Mouse (Mus musculus) heart, embryonic 13.5 days (tissue): ENCODE measurements around the gene Atg13. TPM values are rescaled to one million over a fixed set of nuclear protein-coding genes. Genes with fewer than 3 reads are reported as not detected.

Experiments used
- ATAC-seq: fragments of 200-750 bp; cut with Nextera tagmentation; 2 replicates; pipeline ENCODE4 v1.8.0; 2017; ENCODE audit warnings: moderate TSS enrichment; ENCODE audit not compliant: insufficient number of reproducible peaks, low FRiP score, low TSS enrichment; ENCODE audit errors: extremely low read depth
- H3K27ac ChIP-seq: fragments of 300-500 bp; sonication (generic); replicated peaks from 2 replicates; pipeline ENCODE4 v1.5.1; 2015; ENCODE audit warnings: moderate library complexity, mild to moderate bottlenecking, inconsistent platforms
- H3K27me3 ChIP-seq: fragments of 300-500 bp; sonication (generic); replicated peaks from 2 replicates; pipeline ENCODE4 v1.6.1; 2015; ENCODE audit warnings: mild to moderate bottlenecking, inconsistent platforms
- H3K36me3 ChIP-seq: fragments of 300-500 bp; sonication (generic); 2 replicates; pipeline ENCODE4 v1.6.1; 2015; ENCODE audit warnings: mild to moderate bottlenecking, inconsistent platforms
- H3K4me1 ChIP-seq: fragments of 300-500 bp; sonication (generic); 2 replicates; pipeline ENCODE4 v1.6.1; 2015; ENCODE audit warnings: inconsistent platforms
- H3K4me2 ChIP-seq: fragments of 300-500 bp; sonication (generic); 2 replicates; pipeline ENCODE4 v1.6.1; 2015; ENCODE audit warnings: inconsistent platforms, mild to moderate bottlenecking, moderate library complexity
- H3K4me3 ChIP-seq: fragments of 300-500 bp; sonication (generic); 2 replicates; pipeline ENCODE4 v1.5.1; 2015; ENCODE audit warnings: moderate library complexity, mild to moderate bottlenecking, inconsistent platforms
- H3K9ac ChIP-seq: fragments of 300-500 bp; sonication (generic); 2 replicates; pipeline ENCODE4 v1.6.1; 2015; ENCODE audit warnings: inconsistent platforms, mild to moderate bottlenecking, moderate library complexity
- H3K9me3 ChIP-seq: fragments of 300-500 bp; sonication (generic); 2 replicates; pipeline ENCODE4 v1.6.1; 2016; ENCODE audit warnings: inconsistent platforms
- WGBS: fragments of 180-500 bp; shearing (Covaris S2); methylation state at CpG from one replicate; pipeline ENCODE4 v1.1.7; 2015; ENCODE audit warnings: mixed read lengths; 5-methylcytosine and 5-hydroxymethylcytosine counted together
- polyA plus RNA-seq: library from polyadenylated mRNA; unstranded; fragments of >200 nt; fragmentation: Nextera tagmentation; extraction: Ambion mirVana; gene quantifications from 2 replicates; pipeline ENCODE4 v1.2.1, GENCODE M21; 2015

The Atg13 gene
- polyA plus RNA-seq, 1 experiment from 2014 or later = 20.6 TPM

GRCm38 (mm10) chr2:91645354-91645753 is 65.0 kb downstream of the Atg13 start:
- H3K9ac ChIP-seq = no peak overlapping the region
- H3K4me1 ChIP-seq = peaks cover 9% of the 10 kb centered on the region
- H3K36me3 ChIP-seq = peaks cover 61% of the 10 kb centered on the region
- H3K27me3 ChIP-seq = no peaks in the 10 kb centered on the region
- H3K4me2 ChIP-seq = no peak overlapping the region
- WGBS = 94% methylated on average over 15 of the region's 15 CpGs
- no peaks in the 10 kb centered on the region for H3K9me3 ChIP-seq
- H3K27ac ChIP-seq = no peak overlapping the region
- ATAC-seq = no peak
- H3K4me3 ChIP-seq = no peak overlapping the region

- Histone ChIP-seq H3K27ac (no peak overlapping the region), H3K9me3 (no peaks in the 10 kb centered on the region), H3K4me1 (peaks cover 7% of the 10 kb centered on the region), H3K36me3 (peaks cover 61% of the 10 kb centered on the region), H3K27me3 (no peaks in the 10 kb centered on the region), H3K9ac (no peak overlapping the region), H3K4me3 (no peak overlapping the region), H3K4me2 (no peak overlapping the region)
- no peak for ATAC-seq
- WGBS = 92% methylated on average over 11 of the region's 11 CpGs
Observed at GRCm38 (mm10) chr2:91644021-91644420, 66.4 kb downstream of the Atg13 start.

DNA sequence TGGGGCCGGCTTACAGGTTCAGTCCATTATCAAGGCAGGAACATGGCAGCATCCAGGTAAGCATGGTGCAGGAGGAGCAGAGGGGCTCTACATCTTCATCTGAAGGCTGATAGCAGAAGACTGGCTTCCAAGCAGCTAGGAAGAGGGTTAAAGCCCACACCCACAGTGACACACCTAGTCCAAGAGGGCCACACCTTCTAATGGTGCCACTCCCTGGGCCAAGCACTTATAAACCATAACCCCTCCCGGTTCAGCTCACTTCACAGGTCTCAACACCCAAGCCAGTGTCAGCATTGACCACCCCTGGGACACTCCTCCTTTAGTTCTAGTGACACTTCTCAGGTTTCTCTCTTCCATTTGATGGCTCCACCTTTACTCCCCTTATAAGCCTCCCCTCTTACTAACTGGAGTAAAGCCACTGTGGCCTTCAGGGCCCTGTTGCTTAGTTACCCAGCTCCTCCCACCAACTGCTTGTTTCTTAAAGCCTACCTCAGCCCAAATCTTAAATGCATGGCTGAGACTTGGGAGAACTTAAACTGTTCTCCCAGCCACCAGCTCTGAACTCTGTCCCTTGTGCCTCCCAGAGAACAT is 67.5 kb downstream of the Atg13 start:
- Histone ChIP-seq H3K9ac (no peak overlapping the region), H3K27ac (no peak overlapping the region), H3K4me2 (no peak overlapping the region), H3K36me3 (peaks cover 59% of the 10 kb centered on the region), H3K4me1 (no peaks in the 10 kb centered on the region), H3K9me3 (no peaks in the 10 kb centered on the region), H3K27me3 (no peaks in the 10 kb centered on the region), H3K4me3 (no peak overlapping the region)
- WGBS = 64% methylated on average over 2 of the region's 2 CpGs
- no peak for ATAC-seq

GRCm38 (mm10) chr2:91638931-91639330 is 71.4 kb downstream of the Atg13 start:
- Histone ChIP-seq H3K36me3 (peaks cover 19% of the 10 kb centered on the region), H3K4me2 (no peak overlapping the region), H3K9me3 (no peaks in the 10 kb centered on the region), H3K4me3 (no peak overlapping the region), H3K27ac (no peak overlapping the region), H3K4me1 (no peaks in the 10 kb centered on the region), H3K27me3 (no peaks in the 10 kb centered on the region), H3K9ac (no peak overlapping the region)
- 69% methylated on average over 6 of the region's 6 CpGs for WGBS
- ATAC-seq = no peak

GRCm38 (mm10) chr2:91636727-91637338 is 73.5 kb downstream of the Atg13 start:
- Histone ChIP-seq H3K36me3 (no peaks in the 10 kb centered on the region), H3K27me3 (no peaks in the 10 kb centered on the region), H3K4me2 (no peak overlapping the region), H3K4me1 (no peaks in the 10 kb centered on the region), H3K4me3 (no peak overlapping the region), H3K9ac (no peak overlapping the region), H3K9me3 (no peaks in the 10 kb centered on the region), H3K27ac (no peak overlapping the region)
- WGBS = 72% methylated on average over 5 of the region's 5 CpGs
- ATAC-seq = no peak; the same call in 1 of the 2 replicates

DNA sequence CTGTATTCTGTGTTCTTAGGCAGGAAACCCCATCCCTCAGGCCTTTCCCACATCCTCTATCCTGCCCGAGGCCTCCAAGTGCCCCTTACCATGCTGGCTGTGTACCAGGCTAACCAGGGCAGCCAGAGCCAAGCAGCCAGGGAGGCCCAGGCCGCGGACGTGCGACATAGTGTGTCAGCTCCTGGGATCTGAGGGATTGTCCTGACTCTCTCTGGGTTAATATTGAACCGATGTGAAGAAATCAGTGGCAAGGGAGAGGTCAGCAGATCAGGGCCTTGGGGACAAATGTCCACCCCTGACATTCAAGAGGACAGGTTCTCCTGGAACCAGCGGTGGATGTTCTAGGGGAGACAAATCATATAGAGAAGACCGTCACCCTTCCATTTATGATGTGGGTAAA is 74.1 kb downstream of the Atg13 start, which contains the start of gene F2:
Gene F2, minus strand, starts transcription at position 186 of the 400 bp plus-strand sequence.
- no peaks in the 10 kb centered on the region for H3K27me3 ChIP-seq
- H3K4me2 ChIP-seq = no peak within 1 kb of the TSS
- 76% methylated on average over 8 of the region's 8 CpGs for WGBS
- no peak for ATAC-seq
- H3K4me1 ChIP-seq = no peaks in the 10 kb centered on the region
- no peaks in the 10 kb centered on the region for H3K9me3 ChIP-seq
- H3K36me3 ChIP-seq = no peaks in the 10 kb centered on the region
- no peak within 1 kb of the TSS for H3K4me3 ChIP-seq
- H3K27ac ChIP-seq = no peak within 1 kb of the TSS
- H3K9ac ChIP-seq = no peak within 1 kb of the TSS

DNA sequence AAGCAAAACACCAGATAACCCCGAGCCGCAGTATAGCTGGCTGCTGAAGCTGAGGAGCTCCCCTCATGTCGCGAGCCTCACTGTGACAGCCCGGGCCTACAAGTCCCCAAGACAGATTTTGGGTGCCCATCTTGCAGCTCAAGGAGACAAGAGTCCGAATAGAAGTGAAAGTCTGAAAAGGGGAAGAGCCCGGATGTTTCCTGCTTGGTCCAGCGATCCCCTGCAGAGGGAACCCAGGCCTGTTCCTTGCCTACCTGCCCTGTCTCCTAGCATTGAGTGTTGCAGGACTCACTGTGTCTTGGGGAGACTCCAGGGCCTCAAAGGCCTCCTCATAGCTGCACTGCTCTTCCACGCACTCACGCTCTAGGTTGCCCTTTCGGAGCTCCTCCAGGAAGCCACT is 74.9 kb downstream of the Atg13 start:
- no peak overlapping the region for H3K4me3 ChIP-seq
- no peaks in the 10 kb centered on the region for H3K36me3 ChIP-seq
- no peak overlapping the region for H3K9ac ChIP-seq
- ATAC-seq = no peak
- 81% methylated on average over 11 of the region's 11 CpGs for WGBS
- H3K4me2 ChIP-seq = no peak overlapping the region
- no peak overlapping the region for H3K27ac ChIP-seq
- no peaks in the 10 kb centered on the region for H3K27me3 ChIP-seq
- no peaks in the 10 kb centered on the region for H3K4me1 ChIP-seq
- H3K9me3 ChIP-seq = no peaks in the 10 kb centered on the region

DNA sequence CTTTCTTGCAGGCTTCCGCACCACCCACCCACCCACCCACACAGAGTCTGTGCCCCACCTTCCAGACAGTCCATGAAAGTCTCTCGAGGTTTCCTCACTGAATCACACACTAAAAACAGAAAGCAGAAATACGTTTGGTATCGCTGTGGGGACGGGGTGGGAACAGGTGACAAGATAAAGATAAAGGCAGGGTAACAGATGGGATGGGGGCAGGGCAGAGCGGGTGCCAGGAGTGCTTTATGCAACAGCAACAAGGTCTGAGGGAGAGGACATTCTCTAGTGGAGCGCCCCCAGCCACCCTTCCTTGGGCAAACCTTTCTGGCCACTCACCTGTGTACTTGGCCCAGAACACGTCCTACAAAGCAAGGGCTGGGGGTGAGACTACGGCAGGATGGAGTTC is 75.5 kb downstream of the Atg13 start:
- no peaks in the 10 kb centered on the region for H3K27me3 ChIP-seq
- ATAC-seq = no peak
- H3K9me3 ChIP-seq = no peaks in the 10 kb centered on the region
- 62% methylated on average over 9 of the region's 9 CpGs for WGBS
- H3K4me3 ChIP-seq = no peak overlapping the region
- H3K27ac ChIP-seq = no peak overlapping the region
- no peak overlapping the region for H3K9ac ChIP-seq
- no peak overlapping the region for H3K4me2 ChIP-seq
- no peaks in the 10 kb centered on the region for H3K4me1 ChIP-seq
- H3K36me3 ChIP-seq = no peaks in the 10 kb centered on the region

GRCm38 (mm10) chr2:91633334-91633977 is 76.9 kb downstream of the Atg13 start:
- H3K4me3 ChIP-seq = no peak overlapping the region
- H3K27me3 ChIP-seq = no peaks in the 10 kb centered on the region
- no peak overlapping the region for H3K27ac ChIP-seq
- no peaks in the 10 kb centered on the region for H3K4me1 ChIP-seq
- H3K9ac ChIP-seq = no peak overlapping the region
- WGBS = 59% methylated on average over 12 of the region's 12 CpGs
- H3K36me3 ChIP-seq = no peaks in the 10 kb centered on the region
- no peaks in the 10 kb centered on the region for H3K9me3 ChIP-seq
- ATAC-seq = no peak
- no peak overlapping the region for H3K4me2 ChIP-seq

- Histone ChIP-seq H3K36me3 (no peaks in the 10 kb centered on the region), H3K4me3 (no peak overlapping the region), H3K4me1 (no peaks in the 10 kb centered on the region), H3K27ac (no peak overlapping the region), H3K4me2 (no peak overlapping the region), H3K9ac (no peak overlapping the region), H3K9me3 (no peaks in the 10 kb centered on the region), H3K27me3 (no peaks in the 10 kb centered on the region)
- ATAC-seq = no peak
- WGBS = 80% methylated on average over 5 of the region's 5 CpGs
Observed at GRCm38 (mm10) chr2:91632316-91632715, 78.1 kb downstream of the Atg13 start.

- H3K4me1 ChIP-seq = no peaks in the 10 kb centered on the region
- H3K27ac ChIP-seq = no peak overlapping the region
- H3K36me3 ChIP-seq = no peaks in the 10 kb centered on the region
- ATAC-seq = no peak
- no peaks in the 10 kb centered on the region for H3K27me3 ChIP-seq
- no peak overlapping the region for H3K4me2 ChIP-seq
- no peak overlapping the region for H3K9ac ChIP-seq
- H3K9me3 ChIP-seq = no peaks in the 10 kb centered on the region
- no peak overlapping the region for H3K4me3 ChIP-seq
- WGBS = 84% methylated on average over 5 of the region's 5 CpGs
Observed at GRCm38 (mm10) chr2:91631826-91632225, 78.5 kb downstream of the Atg13 start.

DNA sequence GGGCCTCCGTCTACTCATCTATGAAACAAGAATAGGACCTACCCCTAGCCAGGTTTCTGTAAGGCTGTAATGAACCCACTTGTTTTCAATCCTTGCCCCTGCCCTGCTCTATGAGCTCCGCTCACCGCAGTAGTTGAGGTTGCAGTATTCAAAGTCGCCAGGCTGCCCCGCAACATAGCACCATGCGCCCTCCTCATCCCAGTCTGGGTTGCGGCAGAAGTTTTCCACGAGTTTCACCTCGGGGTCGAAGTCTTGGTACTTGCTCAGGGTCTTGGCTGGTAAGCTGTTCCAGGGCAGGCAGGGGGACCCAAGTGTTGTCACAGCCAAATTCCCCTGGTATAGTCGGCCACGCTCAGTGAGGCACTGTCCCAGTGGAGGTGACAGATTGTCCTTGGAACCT is 80.0 kb downstream of the Atg13 start:
- Histone ChIP-seq H3K27ac (no peak overlapping the region), H3K4me2 (no peak overlapping the region), H3K9me3 (no peaks in the 10 kb centered on the region), H3K27me3 (no peaks in the 10 kb centered on the region), H3K36me3 (no peaks in the 10 kb centered on the region), H3K4me1 (no peaks in the 10 kb centered on the region), H3K9ac (no peak overlapping the region), H3K4me3 (no peak overlapping the region)
- WGBS = 82% methylated on average over 12 of the region's 12 CpGs
- no peak for ATAC-seq
